Mouse (Mus musculus): ENCODE measurements around the gene Fam178b. TPM values are rescaled to one million over a fixed set of nuclear protein-coding genes. Genes with fewer than 3 reads are reported as not detected.
A peak's percentile ranks its signal among the peaks of the same experiment; 100 is the strongest.

The Fam178b gene
- polyA plus RNA-seq, 1 experiment from 2014 or later: 0.24 TPM

- Histone ChIP-seq H3K4me2 (no peak overlapping the region), H3K9me3 (no peaks in the 10 kb centered on the region), H3K27ac (replicated peaks) (no peak overlapping the region), H3K4me1 (replicated peaks) (peaks cover 30% of the 10 kb centered on the region; the same call in 1 of the 2 replicates), H3K4me3 (no peak overlapping the region), H3K27me3 (no peaks in the 10 kb centered on the region), H3K9ac (no peak overlapping the region), H3K36me3 (peaks cover 19% of the 10 kb centered on the region)
- WGBS: 86% methylated on average over 12 of the region's 12 CpGs
- ATAC-seq (ENCODE audit: low read depth): no peak
Observed at GRCm38 (mm10) chr1:36531461-36531860, 151.5 kb downstream of the Fam178b start.

- no peak overlapping the region for H3K4me2 ChIP-seq
- H3K9ac ChIP-seq: no peak overlapping the region
- H3K4me1 ChIP-seq (replicated peaks): peaks cover 30% of the 10 kb centered on the region; the same call in 1 of the 2 replicates
- H3K36me3 ChIP-seq: peaks cover 24% of the 10 kb centered on the region
- H3K4me3 ChIP-seq: no peak overlapping the region
- H3K9me3 ChIP-seq: no peaks in the 10 kb centered on the region
- no peak for ATAC-seq (ENCODE audit: low read depth)
- no peaks in the 10 kb centered on the region for H3K27me3 ChIP-seq
- WGBS: 89% methylated on average over 7 of the region's 7 CpGs
- no peak overlapping the region for H3K27ac ChIP-seq (replicated peaks)
Observed at GRCm38 (mm10) chr1:36530962-36531361, 152.0 kb downstream of the Fam178b start.

- H3K4me1 ChIP-seq (replicated peaks): peaks cover 30% of the 10 kb centered on the region; the same call in 1 of the 2 replicates
- no peak for ATAC-seq (ENCODE audit: low read depth)
- H3K9ac ChIP-seq: no peak overlapping the region
- WGBS: 72% methylated on average over 8 of the region's 8 CpGs
- no peak overlapping the region for H3K4me3 ChIP-seq
- H3K36me3 ChIP-seq: peaks cover 28% of the 10 kb centered on the region
- no peaks in the 10 kb centered on the region for H3K9me3 ChIP-seq
- no peaks in the 10 kb centered on the region for H3K27me3 ChIP-seq
- H3K27ac ChIP-seq (replicated peaks): no peak overlapping the region
- H3K4me2 ChIP-seq: no peak overlapping the region
Observed at GRCm38 (mm10) chr1:36530485-36530884, 152.5 kb downstream of the Fam178b start.

GRCm38 (mm10) chr1:36529875-36530274 is 153.1 kb downstream of the Fam178b start:
- Histone ChIP-seq H3K27me3 (no peaks in the 10 kb centered on the region), H3K27ac (replicated peaks) (no peak overlapping the region), H3K4me1 (replicated peaks) (peaks cover 30% of the 10 kb centered on the region; the same call in 1 of the 2 replicates), H3K9me3 (no peaks in the 10 kb centered on the region), H3K4me2 (no peak overlapping the region), H3K36me3 (peaks cover 35% of the 10 kb centered on the region), H3K9ac (no peak overlapping the region), H3K4me3 (no peak overlapping the region)
- no peak for ATAC-seq (ENCODE audit: low read depth)
- WGBS: 96% methylated on average over 4 of the region's 4 CpGs

- H3K27me3 ChIP-seq: no peaks in the 10 kb centered on the region
- H3K4me2 ChIP-seq: no peak overlapping the region
- ATAC-seq (ENCODE audit: low read depth): no peak
- WGBS: 95% methylated on average over 4 of the region's 4 CpGs
- H3K9ac ChIP-seq: no peak overlapping the region
- H3K36me3 ChIP-seq: peaks cover 41% of the 10 kb centered on the region
- H3K9me3 ChIP-seq: no peaks in the 10 kb centered on the region
- no peak overlapping the region for H3K4me3 ChIP-seq
- H3K27ac ChIP-seq (replicated peaks): no peak overlapping the region
- H3K4me1 ChIP-seq (replicated peaks): peaks cover 34% of the 10 kb centered on the region; the same call in 1 of the 2 replicates
Observed at GRCm38 (mm10) chr1:36529274-36529673, 153.7 kb downstream of the Fam178b start.

GRCm38 (mm10) chr1:36528351-36528750 is 154.6 kb downstream of the Fam178b start:
- Histone ChIP-seq H3K4me1 (replicated peaks) (peaks cover 43% of the 10 kb centered on the region), H3K9ac (no peak overlapping the region), H3K4me2 (no peak overlapping the region), H3K9me3 (no peaks in the 10 kb centered on the region), H3K4me3 (no peak overlapping the region), H3K27ac (replicated peaks) (peak overlapping the region; percentile 65), H3K36me3 (peaks cover 50% of the 10 kb centered on the region), H3K27me3 (no peaks in the 10 kb centered on the region)
- no peak for ATAC-seq (ENCODE audit: low read depth)
- WGBS: 14% methylated on average over 1 of the region's 1 CpGs

GRCm38 (mm10) chr1:36526903-36527302 is 156.1 kb downstream of the Fam178b start:
- WGBS: 93% methylated on average over 10 of the region's 10 CpGs
- no peaks in the 10 kb centered on the region for H3K9me3 ChIP-seq
- no peak overlapping the region for H3K4me3 ChIP-seq
- H3K4me2 ChIP-seq: no peak overlapping the region
- peaks cover 58% of the 10 kb centered on the region for H3K36me3 ChIP-seq
- H3K9ac ChIP-seq: no peak overlapping the region
- no peak for ATAC-seq (ENCODE audit: low read depth)
- peaks cover 58% of the 10 kb centered on the region for H3K4me1 ChIP-seq (replicated peaks)
- no peak overlapping the region for H3K27ac ChIP-seq (replicated peaks)
- no peaks in the 10 kb centered on the region for H3K27me3 ChIP-seq

- no peak overlapping the region for H3K27ac ChIP-seq (replicated peaks)
- no peaks in the 10 kb centered on the region for H3K27me3 ChIP-seq
- 93% methylated on average over 12 of the region's 12 CpGs for WGBS
- peaks cover 58% of the 10 kb centered on the region for H3K4me1 ChIP-seq (replicated peaks)
- no peaks in the 10 kb centered on the region for H3K9me3 ChIP-seq
- ATAC-seq (ENCODE audit: low read depth): no peak
- peaks cover 61% of the 10 kb centered on the region for H3K36me3 ChIP-seq
- no peak overlapping the region for H3K9ac ChIP-seq
- H3K4me2 ChIP-seq: no peak overlapping the region
- no peak overlapping the region for H3K4me3 ChIP-seq
Observed at GRCm38 (mm10) chr1:36525774-36526173, 157.2 kb downstream of the Fam178b start.

- H3K36me3 ChIP-seq: peaks cover 78% of the 10 kb centered on the region
- ATAC-seq (ENCODE audit: low read depth): no peak
- peak overlapping the region; percentile 67 for H3K27ac ChIP-seq (replicated peaks)
- H3K9ac ChIP-seq: no peak overlapping the region
- no peaks in the 10 kb centered on the region for H3K9me3 ChIP-seq
- 78% methylated on average over 5 of the region's 5 CpGs for WGBS
- peaks cover 48% of the 10 kb centered on the region for H3K4me1 ChIP-seq (replicated peaks)
- no peaks in the 10 kb centered on the region for H3K27me3 ChIP-seq
- no peak overlapping the region for H3K4me3 ChIP-seq
- H3K4me2 ChIP-seq: no peak overlapping the region
Observed at GRCm38 (mm10) chr1:36524058-36524457, 158.9 kb downstream of the Fam178b start.

- WGBS: 38% methylated on average over 9 of the region's 9 CpGs
Observed at GRCm38 (mm10) chr1:36523332-36524013, 159.5 kb downstream of the Fam178b start.

GRCm38 (mm10) chr1:36522210-36522609 is 160.8 kb downstream of the Fam178b start:
- Histone ChIP-seq H3K4me3 (no peak overlapping the region), H3K36me3 (peaks cover 93% of the 10 kb centered on the region), H3K9me3 (no peaks in the 10 kb centered on the region), H3K4me1 (replicated peaks) (peaks cover 44% of the 10 kb centered on the region), H3K4me2 (no peak overlapping the region), H3K27ac (replicated peaks) (no peak overlapping the region), H3K9ac (no peak overlapping the region), H3K27me3 (no peaks in the 10 kb centered on the region)
- WGBS: 93% methylated on average over 7 of the region's 7 CpGs
- ATAC-seq (ENCODE audit: low read depth): no peak

More at GRCm38 (mm10) chr1:36523332-36524013, 159.5 kb downstream of the Fam178b start:
- peak overlapping the region; percentile 67 for H3K27ac ChIP-seq (replicated peaks)
- peaks cover 84% of the 10 kb centered on the region for H3K36me3 ChIP-seq
- peak overlapping the region; percentile 31; the same call in 1 of the 2 replicates for H3K9ac ChIP-seq
- ATAC-seq (ENCODE audit: low read depth): peak; percentile 65
- H3K4me2 ChIP-seq: no peak overlapping the region
- H3K4me1 ChIP-seq (replicated peaks): peaks cover 46% of the 10 kb centered on the region
- no peak overlapping the region for H3K4me3 ChIP-seq
- no peaks in the 10 kb centered on the region for H3K27me3 ChIP-seq
- H3K9me3 ChIP-seq: no peaks in the 10 kb centered on the region

- Histone ChIP-seq H3K4me1 (replicated peaks) (peaks cover 60% of the 10 kb centered on the region), H3K27ac (replicated peaks) (no peak overlapping the region), H3K9me3 (no peaks in the 10 kb centered on the region), H3K36me3 (peaks cover 72% of the 10 kb centered on the region), H3K9ac (no peak overlapping the region), H3K27me3 (no peaks in the 10 kb centered on the region), H3K4me3 (no peak overlapping the region), H3K4me2 (no peak overlapping the region)
- ATAC-seq (ENCODE audit: low read depth): no peak
- WGBS: 78% methylated on average over 11 of the region's 11 CpGs
Observed at GRCm38 (mm10) chr1:36519626-36520025, 163.4 kb downstream of the Fam178b start.

GRCm38 (mm10) chr1:36518259-36518658 is 164.7 kb downstream of the Fam178b start:
- H3K4me3 ChIP-seq: no peak overlapping the region
- ATAC-seq (ENCODE audit: low read depth): no peak
- peaks cover 60% of the 10 kb centered on the region for H3K4me1 ChIP-seq (replicated peaks)
- 78% methylated on average over 3 of the region's 3 CpGs for WGBS
- no peaks in the 10 kb centered on the region for H3K9me3 ChIP-seq
- no peak overlapping the region for H3K27ac ChIP-seq (replicated peaks)
- H3K27me3 ChIP-seq: no peaks in the 10 kb centered on the region
- H3K36me3 ChIP-seq: peaks cover 59% of the 10 kb centered on the region
- H3K4me2 ChIP-seq: no peak overlapping the region
- H3K9ac ChIP-seq: no peak overlapping the region
